Mouse (Mus musculus) small intestine, adult 2 months (tissue): ENCODE measurements around the gene Rptor. TPM values are rescaled to one million over a fixed set of nuclear protein-coding genes. Genes with fewer than 3 reads are reported as not detected.

Source experiments
- H3K27ac ChIP-seq: fragments of 200-500 bp; 2 replicates; pipeline ENCODE4 v1.5.1; 2012; ENCODE audit warnings: low read depth, low read length, control low read depth, inconsistent platforms; ENCODE audit not compliant: insufficient read depth
- H3K27me3 ChIP-seq: fragments of 200-500 bp; 2 replicates; pipeline ENCODE4 v1.6.1; 2012; ENCODE audit warnings: mild to moderate bottlenecking, moderate library complexity, low read length, inconsistent platforms; ENCODE audit not compliant: control insufficient read depth, insufficient read depth
- H3K36me3 ChIP-seq: fragments of 200-500 bp; 2 replicates; pipeline ENCODE4 v1.6.1; 2012; ENCODE audit warnings: mild to moderate bottlenecking, low read length, control low read depth, inconsistent platforms; ENCODE audit not compliant: control insufficient read depth, insufficient read depth
- H3K4me1 ChIP-seq: fragments of 200-500 bp; 2 replicates; pipeline ENCODE4 v1.6.1; 2012; ENCODE audit warnings: low read length, inconsistent platforms, mixed read lengths; ENCODE audit not compliant: control insufficient read depth, insufficient read depth, insufficient read length
- H3K4me3 ChIP-seq: fragments of 200-500 bp; 2 replicates; pipeline ENCODE4 v1.5.1; 2012; ENCODE audit warnings: low read depth, mild to moderate bottlenecking, control low read depth, inconsistent platforms, low read length, moderate library complexity
- CTCF ChIP-seq: fragments of 200-500 bp; IDR thresholded peaks from 2 replicates; pipeline ENCODE4 v1.5.1; 2012; ENCODE audit warnings: low read depth, mild to moderate bottlenecking, control low read depth, inconsistent platforms, low read length, moderate library complexity, mixed read lengths; ENCODE audit not compliant: insufficient replicate concordance, insufficient read length; ENCODE audit errors: extremely low read depth
- POLR2A ChIP-seq: fragments of 200-500 bp; IDR thresholded peaks from 2 replicates; pipeline ENCODE4 v1.6.1; 2012; ENCODE audit warnings: low read depth, mild to moderate bottlenecking, control low read depth, inconsistent platforms, low read length, moderate library complexity
- WGBS: fragments of 180-500 bp; shearing (Covaris S2); methylation state at CpG from one replicate; pipeline ENCODE4 v1.1.7; 2018; 5-methylcytosine and 5-hydroxymethylcytosine counted together
- polyA plus RNA-seq: library from polyadenylated mRNA; depleted of rRNA; stranded (reverse); fragments of >200 nt; gene quantifications from 2 replicates; pipeline ENCODE4 v1.2.3, GENCODE M21; 2012

The Rptor gene
- polyA plus RNA-seq, 1 experiment, result 26.8 TPM

DNA sequence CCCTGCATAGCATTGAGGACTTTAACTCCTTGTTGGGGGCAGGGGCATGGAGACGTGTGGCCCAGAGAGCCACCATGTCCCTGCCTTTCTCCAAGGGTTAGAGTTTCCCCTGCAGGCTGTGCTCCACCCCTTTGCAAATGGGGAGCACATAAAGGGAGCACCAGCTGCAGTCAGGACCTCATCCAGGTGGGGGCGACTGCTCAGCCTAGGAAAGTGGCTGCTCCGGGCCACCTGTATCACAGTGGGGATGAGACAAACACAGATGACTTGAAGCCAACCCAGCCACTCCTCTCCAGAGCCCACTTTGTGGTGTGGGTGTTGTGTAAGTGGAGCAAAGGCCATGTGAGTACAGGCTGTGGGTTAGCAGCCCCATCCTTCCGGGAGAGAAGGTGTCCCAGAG, 298.5 kb downstream of the Rptor start:
- no peak for TF ChIP-seq POLR2A
- no peak for TF ChIP-seq CTCF
- peaks cover 13% of the 10 kb centered on the region; the same call in 1 of the 2 replicates for H3K36me3 ChIP-seq
- 61% methylated on average over 4 of the region's 4 CpGs for WGBS

DNA sequence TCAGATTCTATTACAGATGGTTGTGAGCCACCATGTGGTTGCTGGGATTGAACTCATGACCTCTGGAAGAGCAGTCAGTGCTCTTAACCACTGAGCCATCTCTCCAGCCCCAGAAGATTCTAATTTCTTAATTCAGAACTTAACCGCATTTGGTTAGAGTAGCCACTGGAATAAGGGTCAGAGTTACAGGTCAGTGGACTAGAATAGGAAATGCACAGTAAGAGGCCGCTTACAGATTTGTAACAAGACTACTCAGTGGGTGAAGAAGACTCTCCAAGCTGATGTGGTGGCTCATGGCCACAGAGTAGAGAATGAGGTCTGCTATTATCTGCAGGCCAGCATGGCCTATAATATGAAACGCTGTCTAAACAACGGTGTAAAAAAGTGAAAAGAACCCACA, 300.2 kb downstream of the Rptor start:
- no peak for TF ChIP-seq POLR2A
- no peak for TF ChIP-seq CTCF
- WGBS, result 70% methylated on average over 4 of the region's 4 CpGs

More for the DNA sequence above, 298.5 kb downstream of the Rptor start:
- Histone ChIP-seq H3K4me3 (no peak overlapping the region), H3K27me3 (no peaks in the 10 kb centered on the region), H3K27ac (no peak overlapping the region), H3K4me1 (no peaks in the 10 kb centered on the region)

DNA sequence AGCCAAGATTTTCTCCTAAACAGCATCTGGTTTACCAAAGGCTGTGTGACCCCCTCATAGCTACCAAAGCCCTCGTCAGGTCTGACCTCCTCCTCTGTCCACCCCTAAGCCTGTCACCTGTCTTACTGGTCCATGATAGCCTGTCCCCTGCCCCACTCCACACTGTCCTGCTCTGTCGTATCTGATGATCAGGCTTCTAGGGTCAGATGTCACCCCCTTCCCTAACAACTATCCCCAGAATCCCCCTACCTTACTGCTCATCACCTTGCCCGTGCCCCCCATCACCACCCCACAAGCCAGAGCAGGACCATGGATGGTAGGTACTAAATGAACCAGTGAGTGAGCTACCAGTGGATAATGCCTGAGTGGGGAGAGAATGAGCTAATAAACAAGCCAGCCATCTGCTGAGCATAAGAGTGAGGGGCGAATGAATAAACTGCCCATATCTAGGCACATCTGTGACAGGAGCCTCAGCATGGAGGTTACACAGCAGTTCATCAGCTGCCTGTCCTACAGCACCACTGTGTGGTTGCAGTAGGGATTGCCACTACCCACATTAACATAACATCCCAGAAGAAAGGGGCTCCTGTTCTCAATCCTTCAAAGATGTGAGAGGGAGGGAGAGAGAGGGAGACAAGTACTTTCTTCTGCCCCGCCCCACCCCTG, 302.0 kb downstream of the Rptor start:
- 25% methylated on average over 5 of the region's 5 CpGs for WGBS
- no peak overlapping the region for H3K27ac ChIP-seq

More for the DNA sequence above, 300.2 kb downstream of the Rptor start:
- H3K4me3 ChIP-seq, result no peak overlapping the region
- H3K27me3 ChIP-seq, result peaks cover 3% of the 10 kb centered on the region; the same call in 1 of the 2 replicates
- H3K36me3 ChIP-seq, result peaks cover 3% of the 10 kb centered on the region; the same call in 1 of the 2 replicates
- no peaks in the 10 kb centered on the region for H3K4me1 ChIP-seq
- H3K27ac ChIP-seq, result no peak overlapping the region

DNA sequence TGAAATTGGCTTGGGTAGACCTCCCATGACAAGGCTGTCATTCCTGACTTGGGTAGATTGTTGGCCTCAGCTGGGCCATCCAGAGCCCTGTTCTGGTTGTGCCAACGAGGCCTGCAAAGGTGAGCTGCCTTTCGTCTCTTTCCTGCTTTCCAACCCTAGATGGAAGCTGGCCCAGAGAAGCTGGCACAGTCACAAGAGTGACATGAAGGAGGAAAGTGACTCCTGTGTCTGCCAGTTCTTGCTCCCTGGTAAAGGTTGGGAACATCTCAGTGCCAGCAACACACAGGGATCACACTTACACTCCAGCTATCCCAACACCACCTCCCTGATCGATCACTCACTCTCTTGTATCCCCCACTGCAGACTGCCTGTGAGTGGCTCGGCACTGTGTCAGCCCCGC, 303.1 kb downstream of the Rptor start:
- Histone ChIP-seq H3K36me3 (no peaks in the 10 kb centered on the region), H3K4me3 (no peak overlapping the region), H3K27ac (no peak overlapping the region), H3K27me3 (peaks cover 3% of the 10 kb centered on the region; the same call in 1 of the 2 replicates), H3K4me1 (no peaks in the 10 kb centered on the region)
- TF ChIP-seq CTCF (no peak), POLR2A (no peak)
- 58% methylated on average over 5 of the region's 5 CpGs for WGBS

More for the DNA sequence above, 302.0 kb downstream of the Rptor start:
- TF ChIP-seq POLR2A (no peak), CTCF (peak; percentile 68; the same call in 1 of the 2 replicates)
- no peak overlapping the region for H3K4me3 ChIP-seq
- peaks cover 3% of the 10 kb centered on the region; the same call in 1 of the 2 replicates for H3K27me3 ChIP-seq
- no peaks in the 10 kb centered on the region for H3K4me1 ChIP-seq
- H3K36me3 ChIP-seq, result no peaks in the 10 kb centered on the region

DNA sequence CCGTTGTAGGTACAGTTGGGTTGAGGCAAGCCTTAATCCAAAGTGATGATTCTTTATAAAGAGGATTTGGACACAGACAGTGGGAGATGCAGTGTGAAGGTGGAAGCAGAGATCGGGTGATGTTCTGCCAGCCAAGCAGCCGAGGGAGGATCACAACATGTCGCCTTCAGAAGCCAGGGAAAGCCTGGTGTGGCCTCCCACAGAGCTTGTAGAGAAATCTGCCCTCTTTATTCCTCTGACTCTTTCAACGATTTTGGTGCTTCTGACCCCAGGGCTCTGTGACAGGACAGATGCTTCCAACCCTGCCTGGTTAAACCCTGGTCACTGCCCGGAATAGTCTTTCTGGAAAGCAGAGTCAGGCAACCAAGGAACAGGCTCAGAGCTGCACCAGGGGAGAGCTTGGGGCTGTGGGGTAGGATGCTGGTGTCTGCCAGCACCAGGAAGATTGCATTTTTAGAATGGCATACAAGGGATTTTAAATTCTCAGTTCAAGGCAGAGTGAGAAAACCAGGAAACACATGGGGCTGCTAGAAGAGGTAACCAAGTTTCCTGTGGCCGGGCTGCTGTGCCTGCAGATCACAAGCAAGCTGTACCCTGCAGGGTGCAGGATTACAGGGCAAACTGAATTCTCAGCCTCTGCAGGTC, 304.4 kb downstream of the Rptor start:
- WGBS, result 50% methylated on average over 7 of the region's 7 CpGs
- H3K36me3 ChIP-seq, result no peaks in the 10 kb centered on the region
- no peak overlapping the region for H3K4me3 ChIP-seq
- H3K4me1 ChIP-seq, result no peaks in the 10 kb centered on the region
- no peak for TF ChIP-seq POLR2A
- TF ChIP-seq CTCF, result no peak
- no peak overlapping the region for H3K27ac ChIP-seq
- H3K27me3 ChIP-seq, result peaks cover 3% of the 10 kb centered on the region; the same call in 1 of the 2 replicates

DNA sequence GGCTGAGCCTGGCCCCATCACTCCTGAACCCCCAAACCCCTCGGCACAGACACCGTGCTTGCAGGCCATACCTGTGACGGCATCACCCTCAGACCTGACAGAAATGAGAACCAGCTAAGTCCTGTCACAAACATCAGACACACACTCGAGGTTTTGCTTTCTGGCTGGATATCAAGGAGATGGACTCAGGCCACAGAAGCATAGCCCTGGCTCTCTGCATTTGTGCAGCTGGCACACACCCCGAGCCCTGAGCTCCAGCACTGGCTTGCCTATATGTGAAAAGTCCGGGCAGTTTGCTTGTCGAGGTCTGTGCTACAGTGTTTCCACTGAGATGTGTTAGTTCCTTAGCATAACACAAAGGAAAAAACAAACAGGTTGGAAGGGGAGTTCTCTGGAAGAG, 305.0 kb downstream of the Rptor start:
- H3K4me3 ChIP-seq, result no peak overlapping the region
- whole genome bisulfite sequencing, result 50% methylated on average over 7 of the region's 7 CpGs
- no peak overlapping the region for H3K27ac ChIP-seq
- H3K4me1 ChIP-seq, result peaks cover under 1% of the 10 kb centered on the region; the same call in 1 of the 2 replicates
- TF ChIP-seq CTCF, result no peak
- no peak for TF ChIP-seq POLR2A
- no peaks in the 10 kb centered on the region for H3K36me3 ChIP-seq
- peaks cover 3% of the 10 kb centered on the region; the same call in 1 of the 2 replicates for H3K27me3 ChIP-seq

DNA sequence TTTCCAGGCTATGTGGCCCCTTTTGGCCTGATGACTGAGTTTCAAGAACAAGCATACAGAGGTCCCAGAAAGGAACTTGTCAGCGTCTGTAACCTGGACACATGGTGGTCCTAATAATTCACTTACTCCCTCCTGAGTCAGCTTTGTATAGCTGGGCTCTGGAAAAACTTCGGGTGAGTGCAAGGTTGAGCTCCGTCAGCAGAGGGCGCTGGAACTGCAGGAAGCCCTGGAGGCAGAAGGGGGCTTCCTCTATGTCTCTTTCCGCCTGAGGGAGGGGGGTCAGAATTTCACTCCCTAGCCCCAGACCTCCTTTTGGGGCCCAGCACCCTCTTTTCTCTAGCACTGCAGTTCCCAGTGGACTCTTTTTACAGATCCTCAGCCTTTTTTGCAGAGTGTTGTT, 306.7 kb downstream of the Rptor start:
- Histone ChIP-seq H3K36me3 (no peaks in the 10 kb centered on the region), H3K4me3 (no peak overlapping the region), H3K27ac (no peak overlapping the region), H3K4me1 (peaks cover 10% of the 10 kb centered on the region; the same call in 1 of the 2 replicates), H3K27me3 (peaks cover 3% of the 10 kb centered on the region; the same call in 1 of the 2 replicates)
- WGBS, result under 1% methylated on average over 5 of the region's 5 CpGs
- TF ChIP-seq CTCF (peak; percentile 94), POLR2A (no peak)
